Mouse (Mus musculus): Measurements from ENCODE around the gene Pgls. TPM values are rescaled to one million over a fixed set of nuclear protein-coding genes. Genes with fewer than 3 reads are reported as not detected.
A peak's percentile ranks its signal among the peaks of the same experiment; 100 is the strongest.

Pgls gene
- 10 to 100 TPM; 19.3 to 22.8 (median 21.2) TPM for total RNA-seq (2022)

DNA sequence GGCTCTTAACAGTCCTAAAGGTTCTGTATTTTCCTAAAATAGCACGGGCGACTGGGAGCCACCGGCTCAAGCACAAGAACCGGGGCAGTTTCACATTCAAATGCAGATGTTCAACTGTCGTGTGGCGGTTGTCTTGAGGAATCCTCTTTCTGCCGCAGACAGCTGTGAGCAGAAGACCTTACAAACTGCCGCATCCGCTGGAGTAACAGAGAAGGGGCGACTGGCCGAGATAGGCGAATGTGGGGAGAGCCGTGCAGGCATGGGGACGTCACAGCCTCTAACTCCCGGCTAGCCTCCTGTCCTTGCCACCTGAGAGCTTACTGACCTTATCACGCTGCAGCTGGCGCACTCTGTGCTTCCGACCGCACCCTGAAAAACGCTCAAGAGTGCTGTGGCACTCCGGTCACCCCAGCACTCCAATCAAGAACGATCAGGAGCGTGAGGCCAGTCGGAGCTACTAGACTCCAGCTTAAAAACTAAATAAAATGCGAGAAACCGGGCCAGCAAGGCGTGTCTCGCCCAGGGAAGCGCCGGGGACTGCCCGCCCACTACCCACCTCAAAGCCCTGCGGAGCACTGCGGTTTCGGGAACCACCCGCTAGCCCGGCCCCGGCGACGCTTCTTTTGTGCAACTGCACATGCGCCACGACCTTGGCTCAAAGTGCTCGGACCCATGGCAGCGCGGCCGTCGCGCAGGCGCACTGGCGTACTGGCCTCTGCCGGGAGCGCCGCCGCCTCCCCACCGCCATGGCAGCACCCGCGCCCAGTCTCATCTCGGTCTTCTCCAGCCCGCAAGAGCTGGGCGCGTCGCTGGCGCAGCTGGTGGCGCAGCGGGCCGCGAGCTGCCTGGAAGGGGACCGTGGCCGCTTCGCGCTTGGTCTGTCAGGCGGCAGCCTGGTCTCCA, at the start of gene Pgls:
Gene Pgls, plus strand, starts transcription at position 706 of the 903 bp plus-strand sequence.
- peak; percentile 91 to 93 for DNase-seq (ENCODE audit: low spot score in 2 of 2)

DNA sequence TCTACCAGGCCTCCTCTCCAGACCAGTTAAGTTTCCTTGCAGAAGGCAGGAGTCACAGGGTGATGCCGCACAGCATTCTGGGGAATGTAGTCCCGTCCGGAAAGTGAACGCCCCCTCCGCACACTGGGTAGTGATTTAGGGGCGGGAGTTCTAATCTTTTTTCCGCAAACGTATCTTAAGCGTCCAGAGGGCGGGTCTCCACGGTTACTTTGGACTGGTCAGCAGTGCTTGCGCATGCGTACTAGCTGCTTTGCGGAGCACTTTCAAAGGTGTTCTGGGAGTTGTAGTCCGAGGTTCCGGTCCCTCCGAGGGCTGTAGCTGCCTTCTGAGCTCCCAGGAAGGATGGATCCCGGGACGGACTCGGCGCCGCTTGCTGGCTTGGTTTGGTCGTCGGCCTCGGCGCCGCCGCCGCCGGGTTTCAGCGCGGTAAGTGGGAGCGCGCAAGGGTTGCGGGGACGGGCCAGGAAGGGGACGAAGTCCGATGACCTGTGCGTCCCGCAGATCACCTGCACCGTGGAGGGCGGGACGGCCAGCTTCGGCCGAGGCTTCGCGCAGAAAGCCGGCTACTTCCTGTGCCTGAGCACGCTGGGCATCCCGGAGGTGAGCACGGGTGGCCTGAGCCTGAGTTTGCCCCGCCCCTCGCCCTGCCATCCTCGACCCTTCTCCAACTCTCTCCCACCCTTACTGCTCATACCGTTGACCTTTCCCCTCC, 49.2 kb upstream of the Pgls start, which contains the start of gene Mvb12a:
Gene Mvb12a, plus strand, starts transcription at position 291 of the 712 bp plus-strand sequence.
- DNase-seq (ENCODE audit: low spot score in 2 of 2): peak; percentile 95 to 97

DNA sequence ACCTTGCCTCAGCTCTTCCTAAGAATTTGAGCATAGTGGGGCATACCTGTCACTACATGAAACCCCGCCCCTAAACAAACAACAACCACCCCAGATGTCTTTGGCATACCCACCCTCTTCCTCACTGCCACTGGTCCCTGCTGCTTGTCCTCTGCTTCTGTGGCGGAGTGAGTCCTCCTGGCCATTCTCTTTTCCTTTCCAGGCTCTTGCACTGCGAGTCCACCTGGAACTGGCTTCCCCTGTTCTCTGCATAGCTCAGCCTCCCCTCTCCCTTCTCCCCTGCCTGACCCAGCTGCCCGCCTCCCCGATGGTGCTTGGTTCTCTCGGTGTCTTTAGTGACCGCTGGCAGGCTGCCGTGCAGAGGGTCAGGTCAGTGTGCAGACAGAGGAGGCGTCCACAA, 48.2 kb upstream of the Pgls start:
- DNase-seq (ENCODE audit: low spot score in 2 of 2): no peak

DNA sequence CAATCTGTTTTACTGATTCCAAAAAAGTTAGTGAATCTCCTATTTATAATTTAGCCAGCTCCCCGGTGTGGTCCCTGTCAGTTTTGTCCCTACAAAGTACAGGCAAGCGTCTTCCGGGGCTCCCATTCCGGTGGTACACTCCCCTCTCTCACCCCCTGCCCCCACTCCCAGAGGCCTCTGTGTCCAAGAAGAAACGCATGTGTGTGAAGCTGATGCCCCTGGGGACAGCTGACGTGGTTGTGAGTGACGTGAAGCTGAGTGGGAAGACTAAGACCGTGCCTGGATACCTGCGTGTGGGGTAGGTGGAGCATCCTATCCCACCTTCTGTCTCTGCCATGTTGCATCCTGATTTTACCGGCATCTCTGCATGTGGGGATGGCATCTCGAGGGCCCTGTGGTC, 46.9 kb upstream of the Pgls start:
- no peak for DNase-seq (ENCODE audit: low spot score in 2 of 2)

DNA sequence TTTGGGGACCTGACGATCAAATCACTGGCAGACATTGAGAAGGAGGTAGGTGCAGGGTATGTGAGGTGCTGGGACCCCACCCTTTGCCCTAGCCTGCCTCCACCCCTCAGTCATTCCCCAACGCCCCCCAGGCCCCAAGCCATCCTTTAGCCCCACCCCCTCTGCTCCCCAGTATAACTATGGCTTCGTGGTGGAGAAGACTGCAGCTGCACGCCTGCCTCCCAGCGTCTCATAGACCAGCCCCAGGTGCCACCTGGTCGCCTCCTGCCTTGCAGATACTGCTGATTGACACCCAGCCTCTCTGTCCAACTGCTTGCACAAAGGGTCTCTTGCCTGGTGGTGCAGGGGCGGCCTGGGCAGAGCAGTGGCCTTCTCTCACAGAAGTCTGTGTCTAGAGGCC, 44.4 kb upstream of the Pgls start:
- DNase-seq (ENCODE audit: low spot score in 2 of 2): no peak

DNA sequence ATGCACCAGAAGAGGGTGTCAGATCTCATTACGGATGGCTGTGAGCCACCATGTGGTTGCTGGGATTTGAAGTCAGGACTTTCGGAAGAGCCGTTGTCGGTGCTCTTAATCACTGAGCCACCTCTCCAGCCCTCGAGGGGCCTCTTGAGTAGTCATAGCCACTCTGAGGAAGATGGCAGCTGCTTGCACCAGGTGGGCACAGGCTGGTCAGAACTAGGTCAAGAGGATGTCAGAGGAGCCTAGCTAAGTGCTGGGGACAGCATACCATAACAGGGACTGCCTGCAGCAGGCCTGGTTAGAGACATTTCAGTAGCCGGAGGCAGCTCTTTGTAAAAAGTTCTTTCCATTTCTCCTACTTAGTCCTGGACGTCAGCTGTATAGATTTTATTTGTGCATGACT, 41.2 kb upstream of the Pgls start:
- DNase-seq (ENCODE audit: low spot score in 2 of 2): no peak

DNA sequence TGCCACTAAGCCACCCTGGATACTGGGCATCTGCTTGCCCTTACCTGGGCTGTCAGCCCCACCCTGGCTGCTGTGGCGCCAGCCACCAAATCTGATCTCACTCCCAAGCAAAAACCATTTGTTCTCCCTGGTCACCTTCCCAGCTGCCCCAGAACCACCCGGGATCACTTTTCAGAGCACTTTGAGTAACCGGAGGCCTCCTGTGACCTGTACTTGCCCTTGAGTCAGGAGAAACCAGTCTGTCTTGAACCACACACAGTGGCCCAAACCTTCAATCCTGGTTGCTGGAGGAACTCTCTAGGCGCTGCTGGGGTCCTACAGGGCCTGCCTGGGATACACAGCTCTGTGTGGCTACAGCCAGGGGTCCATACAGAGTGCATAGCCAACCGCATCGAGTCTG, 39.2 kb upstream of the Pgls start:
- no peak for DNase-seq (ENCODE audit: low spot score in 2 of 2)

DNA sequence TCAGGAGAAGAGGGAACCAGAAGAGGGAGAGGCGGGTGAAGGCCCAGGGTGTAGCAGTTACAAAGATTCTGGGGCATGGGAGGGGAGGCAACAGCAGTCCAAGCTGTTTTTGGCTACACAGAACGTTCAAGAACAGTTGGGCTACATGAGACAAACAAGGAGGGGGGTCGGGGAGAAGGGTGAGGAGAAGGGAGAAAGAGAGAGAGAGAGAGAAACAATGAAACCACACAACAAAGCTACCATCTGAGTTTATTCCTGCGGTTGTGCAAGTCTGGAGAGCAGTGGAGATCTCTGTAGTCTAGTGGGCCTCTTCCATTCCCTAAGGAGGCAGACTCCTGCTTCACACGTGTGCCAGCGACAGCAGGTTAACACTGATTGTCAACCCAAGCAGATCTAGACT, 38.0 kb upstream of the Pgls start:
- DNase-seq (ENCODE audit: low spot score in 2 of 2): no peak

DNA sequence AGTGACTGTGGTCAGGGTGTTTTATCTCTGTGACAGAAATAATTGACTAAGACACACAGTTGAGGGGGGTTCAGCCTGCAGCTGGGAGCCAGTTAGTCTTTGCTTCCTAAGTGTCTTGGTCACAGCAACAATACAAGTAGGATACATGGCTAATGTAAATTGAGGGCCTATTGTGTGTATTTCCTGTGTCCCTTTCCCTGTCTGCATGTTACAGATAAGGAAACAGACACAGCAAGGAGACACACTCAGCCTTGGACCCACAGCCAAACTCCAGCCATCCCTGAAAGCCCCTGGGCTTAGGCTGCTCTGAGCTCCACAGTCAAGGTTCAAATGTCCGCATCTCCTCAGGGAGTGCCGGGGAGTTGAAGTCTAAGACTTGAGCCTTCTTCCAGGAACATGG, 37.3 kb upstream of the Pgls start:
- DNase-seq (ENCODE audit: low spot score in 2 of 2): no peak

DNA sequence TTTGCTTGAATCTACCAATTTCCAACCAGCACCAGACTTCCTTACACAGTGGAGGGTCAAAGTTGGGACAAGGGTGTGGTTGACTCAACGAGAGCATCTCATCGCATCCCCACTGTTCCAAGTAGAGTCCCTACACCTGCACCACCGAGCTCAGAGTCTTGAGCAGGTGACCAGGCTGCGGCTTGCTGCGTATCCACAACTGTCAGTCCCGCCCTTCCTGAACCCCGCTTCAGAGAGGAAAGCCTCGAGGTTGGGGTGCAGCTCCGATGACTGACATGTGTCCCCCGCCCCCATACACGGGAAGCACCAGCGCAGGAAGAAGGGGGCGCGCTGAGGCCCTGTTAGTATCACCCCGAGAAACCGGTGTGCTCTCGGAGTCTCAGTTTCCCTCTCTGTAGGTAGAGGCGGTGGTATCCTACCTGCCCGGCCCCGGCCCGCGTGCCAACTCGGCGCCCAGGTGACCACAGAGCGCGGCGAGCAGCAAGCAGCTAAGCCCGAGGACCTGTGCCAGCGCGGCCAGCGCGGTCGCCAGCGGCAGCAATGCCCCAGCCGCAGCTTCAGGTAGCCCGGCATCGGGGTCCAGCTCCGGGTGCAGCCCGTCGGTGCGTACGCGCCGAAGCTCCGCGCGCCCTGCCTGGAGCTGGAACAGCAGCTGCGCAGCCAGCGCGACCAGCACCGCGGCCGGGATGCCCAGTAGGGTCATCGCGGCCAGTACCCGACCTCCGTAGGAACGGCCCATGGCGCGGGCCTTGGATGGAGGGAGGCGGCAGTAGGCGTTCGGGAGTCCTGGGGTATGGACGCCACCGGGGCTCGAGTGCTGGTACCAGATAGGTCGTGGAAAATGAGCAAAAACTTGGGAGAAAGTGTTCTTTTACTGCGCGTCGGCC, 33.7 kb upstream of the Pgls start, which contains the start of gene Tmem221:
Gene Tmem221, minus strand, starts transcription at position 801 of the 887 bp plus-strand sequence.
- no peak for DNase-seq (ENCODE audit: low spot score in 2 of 2)

DNA sequence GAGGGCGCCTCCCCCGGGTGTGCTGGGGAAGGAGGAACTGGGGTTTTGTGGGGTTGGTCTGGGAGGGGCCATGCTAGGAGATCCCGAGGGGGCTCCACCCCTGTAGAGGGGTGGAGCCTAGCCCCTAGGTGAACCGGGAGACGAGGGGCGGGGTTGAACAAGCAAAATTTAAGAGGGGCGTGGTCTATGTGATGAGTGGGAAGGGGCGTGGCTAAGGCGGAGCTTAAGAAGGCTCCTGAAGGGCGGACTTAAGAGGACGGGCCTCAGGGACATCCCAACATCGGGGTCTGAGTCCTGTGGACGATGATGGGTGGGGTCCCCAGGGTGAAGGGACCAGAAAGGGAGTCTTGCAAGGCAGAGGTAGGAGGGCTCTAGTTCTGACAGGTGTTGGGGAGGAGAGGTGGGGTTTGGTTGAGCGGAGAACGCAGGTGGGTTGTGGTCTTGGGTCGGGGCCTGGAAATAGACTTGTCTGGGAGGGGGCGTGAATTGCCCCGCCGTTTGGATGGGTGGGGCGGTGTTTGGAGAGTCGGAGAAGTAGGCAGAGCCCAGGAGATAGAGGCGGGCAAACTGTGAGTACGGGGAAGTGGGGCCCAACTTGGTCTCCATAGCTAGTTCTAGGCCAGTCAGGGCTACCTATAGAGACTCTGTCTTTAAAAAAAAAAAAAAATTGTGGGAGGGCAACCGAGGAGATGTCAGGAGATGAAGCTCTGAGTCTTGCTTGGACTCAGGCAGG, 32.9 kb upstream of the Pgls start:
- DNase-seq (ENCODE audit: low spot score in 2 of 2): peak in 1 of 2 experiments; percentile 33

DNA sequence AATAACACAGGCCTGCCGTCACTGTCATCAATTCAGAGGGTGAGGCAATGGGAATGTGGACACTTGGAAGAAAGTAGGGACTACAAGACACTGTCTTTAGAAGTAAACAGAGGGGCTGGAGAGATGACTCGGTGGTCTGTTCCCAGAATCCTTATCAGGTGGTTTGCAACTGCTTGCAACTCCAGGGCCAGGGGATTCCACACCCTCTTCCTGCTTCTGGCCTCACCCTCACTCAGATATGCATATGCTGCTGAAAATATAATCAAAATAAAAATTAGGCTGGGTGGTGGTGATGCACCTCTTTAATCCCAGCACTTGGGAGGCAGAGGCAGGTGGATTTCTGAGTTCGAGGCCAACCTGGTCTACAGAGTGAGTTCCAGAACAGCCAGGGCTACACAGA, 31.9 kb upstream of the Pgls start:
- DNase-seq (ENCODE audit: low spot score in 2 of 2): no peak

DNA sequence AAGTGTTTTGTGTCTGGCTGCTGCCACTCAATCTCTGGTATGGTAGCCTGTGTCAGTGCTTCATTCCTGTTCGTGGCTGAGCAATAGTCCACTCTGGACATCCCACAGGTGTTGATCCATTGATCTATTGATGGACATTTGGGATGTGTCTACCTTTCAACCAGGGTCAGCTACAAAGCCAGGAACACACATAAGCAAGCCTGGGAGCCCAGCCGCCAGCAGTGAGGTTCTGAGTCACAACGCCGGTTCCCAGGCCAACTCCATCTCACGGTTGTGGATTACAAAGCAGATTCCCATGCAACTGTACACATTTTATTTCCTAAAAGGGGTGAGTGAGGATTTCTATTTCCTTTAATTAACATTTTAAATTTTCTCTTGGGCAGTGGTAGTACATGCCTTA, 31.2 kb upstream of the Pgls start:
- no peak for DNase-seq (ENCODE audit: low spot score in 2 of 2)

DNA sequence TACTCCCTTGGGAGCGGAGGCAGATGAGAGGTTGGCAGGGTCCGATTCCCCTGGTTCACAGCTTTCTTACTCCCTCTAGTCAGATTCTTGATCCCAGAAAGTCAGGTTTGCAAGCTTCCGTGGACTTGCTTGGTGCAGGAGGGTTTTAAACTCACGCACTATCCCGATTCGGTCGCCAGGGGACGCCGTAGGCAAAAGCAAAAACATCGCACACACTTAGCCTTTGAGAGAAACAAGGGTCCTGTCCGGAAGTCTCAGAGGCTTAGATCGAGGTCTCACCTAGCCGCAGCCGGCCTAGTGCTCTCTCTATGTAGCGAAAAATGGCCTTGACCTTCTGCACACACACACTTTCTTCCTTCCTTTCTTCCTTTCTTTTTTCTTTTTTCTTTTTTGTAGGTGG, 30.6 kb upstream of the Pgls start:
- no peak for DNase-seq (ENCODE audit: low spot score in 2 of 2)

DNA sequence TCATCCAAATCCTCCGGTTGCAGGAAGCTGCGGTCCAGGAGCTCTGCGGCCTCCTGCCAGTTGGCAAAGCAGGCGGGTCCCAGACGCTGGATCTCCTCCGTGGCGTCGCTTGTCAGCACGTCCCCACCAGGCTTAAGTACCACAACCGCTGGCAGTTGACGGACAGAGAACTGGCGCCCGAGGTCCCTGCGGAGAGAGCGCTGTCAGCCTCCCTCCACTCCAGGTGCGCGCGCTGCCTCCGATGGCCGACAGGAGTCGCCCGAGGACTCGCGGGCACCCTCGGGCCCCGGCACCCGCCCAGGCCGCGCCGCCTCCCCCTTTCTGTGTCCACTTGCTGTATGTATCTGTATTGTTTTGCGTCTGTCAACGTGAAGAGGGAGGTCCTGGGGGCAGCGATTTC, 29.2 kb upstream of the Pgls start:
- DNase-seq (ENCODE audit: low spot score in 2 of 2): peak; percentile 66 to 72

DNA sequence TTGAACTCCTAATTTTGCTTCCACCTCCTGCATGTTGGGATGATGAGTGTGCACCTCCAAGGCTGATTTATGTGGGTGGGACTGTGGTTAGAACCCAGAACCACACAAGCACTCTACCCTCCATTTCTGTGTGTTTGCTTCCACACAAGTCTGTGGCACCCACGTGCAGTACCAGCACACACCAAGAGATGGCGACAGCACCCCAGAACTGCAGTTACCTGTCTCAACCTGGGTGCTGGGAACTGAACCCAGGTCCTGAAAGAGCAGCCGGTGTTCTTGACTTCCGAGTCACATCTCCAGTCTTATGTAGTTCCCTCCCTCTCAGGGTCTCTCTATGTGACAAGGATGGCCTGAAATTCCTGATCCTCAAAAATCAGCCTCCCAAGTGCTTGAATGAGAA, 28.0 kb upstream of the Pgls start:
- no peak for DNase-seq (ENCODE audit: low spot score in 2 of 2)

DNA sequence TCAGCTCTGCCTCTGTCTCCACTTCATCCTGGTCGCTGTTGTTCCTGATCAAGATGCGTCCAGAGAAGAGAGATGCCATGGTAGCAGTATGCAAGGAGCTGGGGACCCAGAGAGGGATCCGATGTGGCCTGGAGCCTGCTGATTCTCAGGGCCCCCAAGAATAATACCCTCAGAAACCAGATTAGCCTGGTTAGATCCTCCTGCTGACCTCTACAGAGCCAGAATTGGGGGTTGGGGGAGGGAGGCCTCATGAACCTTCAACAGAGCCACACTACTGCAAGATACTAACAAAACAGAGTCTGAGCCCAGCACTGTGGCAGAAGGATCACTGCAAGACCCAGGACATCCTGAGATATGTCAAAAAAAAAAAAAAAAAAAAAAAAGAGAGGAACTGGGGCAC, 25.5 kb upstream of the Pgls start, which contains the start of gene Nxnl1:
Gene Nxnl1, minus strand, starts transcription at position 101 of the 400 bp plus-strand sequence.
- DNase-seq (ENCODE audit: low spot score in 2 of 2): no peak

DNA sequence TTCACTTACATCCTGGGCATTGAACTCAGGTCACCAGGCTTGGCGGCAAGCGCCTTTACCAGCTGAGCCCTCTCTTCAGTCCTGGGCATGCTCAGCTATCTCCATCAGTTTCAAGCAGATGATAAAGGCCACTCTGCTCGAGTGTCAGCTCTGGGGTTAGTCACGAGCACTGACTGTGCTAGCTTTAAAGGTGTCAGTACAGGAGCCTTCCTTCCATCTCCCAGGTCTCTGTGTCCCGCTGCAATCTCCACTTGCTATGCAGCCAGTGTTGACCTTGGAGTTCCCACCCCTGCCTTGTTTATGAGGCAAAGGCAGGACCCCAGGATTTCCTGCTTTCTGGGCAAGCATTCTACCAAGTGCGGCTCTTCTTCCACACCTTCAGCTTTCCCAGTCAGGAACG, 24.4 kb upstream of the Pgls start:
- DNase-seq (ENCODE audit: low spot score in 2 of 2): no peak

DNA sequence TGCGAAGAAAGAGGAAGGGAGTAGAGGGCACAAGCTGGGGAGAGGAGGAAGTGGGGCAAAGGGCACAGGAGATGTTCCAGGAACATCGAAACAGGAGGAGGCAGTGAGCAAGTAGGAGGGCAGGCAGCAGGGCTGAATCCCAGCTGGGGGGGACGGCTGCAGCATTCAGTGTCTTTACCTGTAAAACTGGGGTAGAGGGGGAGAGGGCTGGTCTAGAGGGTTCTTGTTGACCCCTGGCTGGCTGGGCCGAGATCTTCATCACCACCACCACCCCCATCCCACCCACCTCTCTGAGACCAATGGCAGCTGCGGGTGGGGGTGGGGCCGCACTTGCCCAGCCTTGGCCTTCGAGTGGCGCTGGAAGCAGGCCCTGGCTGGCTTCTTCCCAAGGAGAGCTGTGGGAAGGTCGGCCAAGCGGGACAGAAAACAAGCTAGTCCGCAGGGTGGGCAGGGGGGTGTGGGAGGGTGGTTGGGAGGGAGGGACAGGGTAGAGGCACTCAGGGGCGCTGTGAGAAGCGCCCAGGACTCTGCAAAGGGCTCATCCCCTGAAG, 23.5 kb upstream of the Pgls start, which contains the start of gene Slc27a1:
Gene Slc27a1, plus strand, starts transcription at position 496 of the 551 bp plus-strand sequence.
- DNase-seq (ENCODE audit: low spot score in 2 of 2): peak; percentile 60 to 81

DNA sequence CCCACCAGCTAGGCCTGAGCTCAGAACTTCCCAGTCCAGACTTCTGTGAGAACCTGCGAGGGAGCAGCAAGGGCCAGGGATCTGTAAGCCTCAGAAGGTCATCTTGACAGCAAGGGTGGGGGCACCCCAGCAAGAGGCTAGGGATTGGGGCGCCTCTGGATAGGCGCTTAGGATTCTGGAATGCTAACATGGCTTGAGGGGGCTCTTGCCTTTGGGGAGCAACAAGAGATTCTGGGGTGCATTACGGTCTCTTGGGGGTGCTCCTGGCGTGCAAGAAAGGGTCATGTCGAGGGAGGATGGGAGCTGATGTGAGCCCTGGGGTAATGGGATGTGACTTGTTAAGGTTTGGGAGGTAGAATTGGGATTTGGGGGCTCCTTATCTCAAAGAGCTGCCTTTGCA, 23.0 kb upstream of the Pgls start:
- no peak for DNase-seq (ENCODE audit: low spot score in 2 of 2)

All from gastrocnemius, adult 8-10 months (tissue).